Mouse (Mus musculus) gastrocnemius, postnatal 14 days (tissue): ENCODE measurements around the gene Egln2. TPM values are rescaled to one million over a fixed set of nuclear protein-coding genes. Genes with fewer than 3 reads are reported as not detected.
A peak's percentile ranks its signal among the peaks of the same experiment; 100 is the strongest.

Experiments used
- DNase-seq: peaks from one replicate; pipeline ENCODE4 v3.0.0; 2021; ENCODE audit warnings: mixed read lengths
- intact Hi-C: fragments of 180-260 bp; cut with DNase I; formaldehyde crosslinking; loops from one replicate; pipeline ENCODE4 v1.15.1; 2025; ENCODE audit warnings: low total_unique reads
- total RNA-seq, 2 experiments: library from RNA; stranded (reverse); gene quantifications; 2 replicates each; pipeline ENCODE4 v1.2.3; 2021

Egln2 gene
- total RNA-seq, 2 experiments from 2014 or later = 83.0 to 87.9 TPM

- intact Hi-C loops = no loop called here
- DNase-seq = peak; percentile 98
Measured at GRCm38 (mm10) chr7:27178324-27179216, 12.0 kb upstream of the Egln2 start, which contains the start of gene Rab4b. TSS of gene Rab4b (minus strand) at chr7:27178896.

GRCm38 (mm10) chr7:27177942-27178323 is 11.3 kb upstream of the Egln2 start:
- intact Hi-C loops = no loop called here

GRCm38 (mm10) chr7:27174896-27175295 is 8.3 kb upstream of the Egln2 start:
- intact Hi-C loops = no loop called here
- DNase-seq = no peak

More at GRCm38 (mm10) chr7:27177942-27178323, 11.3 kb upstream of the Egln2 start:
- DNase-seq = no peak

GRCm38 (mm10) chr7:27174496-27174895 is 7.9 kb upstream of the Egln2 start:
- DNase-seq = no peak
- intact Hi-C loops = no loop called here

- DNase-seq = no peak
- intact Hi-C loops = no loop called here
Measured at GRCm38 (mm10) chr7:27170981-27171380, 4.4 kb upstream of the Egln2 start.

GRCm38 (mm10) chr7:27168371-27168770 is 1.8 kb upstream of the Egln2 start:
- intact Hi-C loops = no loop called here
- no peak for DNase-seq

GRCm38 (mm10) chr7:27167475-27168094 is 983 bp upstream of the Egln2 start:
- intact Hi-C loops = no loop called here
- no peak for DNase-seq

GRCm38 (mm10) chr7:27166229-27166613 is 381 bp downstream of the Egln2 start:
- intact Hi-C loops = no loop called here
- DNase-seq = peak; percentile 91

- DNase-seq = no peak
- intact Hi-C loops = no loop called here
Measured at GRCm38 (mm10) chr7:27165696-27166095, 906 bp downstream of the Egln2 start.

- intact Hi-C loops = no loop called here
- DNase-seq = peak; percentile 45
Measured at GRCm38 (mm10) chr7:27165007-27165655, 1.5 kb downstream of the Egln2 start.

- DNase-seq = no peak
- intact Hi-C loops = no loop called here
Measured at GRCm38 (mm10) chr7:27164112-27164947, 2.3 kb downstream of the Egln2 start.

- intact Hi-C loops = no loop called here
Measured at GRCm38 (mm10) chr7:27163450-27163805, 3.2 kb downstream of the Egln2 start.

GRCm38 (mm10) chr7:27162780-27163449 is 3.7 kb downstream of the Egln2 start:
- intact Hi-C loops = no loop called here

More at GRCm38 (mm10) chr7:27163450-27163805, 3.2 kb downstream of the Egln2 start:
- no peak for DNase-seq

GRCm38 (mm10) chr7:27161744-27162143 is 4.9 kb downstream of the Egln2 start:
- no peak for DNase-seq
- intact Hi-C loops = no loop called here

More at GRCm38 (mm10) chr7:27162780-27163449, 3.7 kb downstream of the Egln2 start:
- DNase-seq = no peak

- DNase-seq = no peak
- intact Hi-C loops = no loop called here
Measured at GRCm38 (mm10) chr7:27160921-27161320, 5.7 kb downstream of the Egln2 start.

GRCm38 (mm10) chr7:27159882-27160281 is 6.7 kb downstream of the Egln2 start:
- intact Hi-C loops = no loop called here
- peak; percentile 89 for DNase-seq

GRCm38 (mm10) chr7:27159256-27159655 is 7.3 kb downstream of the Egln2 start:
- no peak for DNase-seq
- intact Hi-C loops = no loop called here

GRCm38 (mm10) chr7:27158171-27158570 is 8.4 kb downstream of the Egln2 start:
- intact Hi-C loops = no loop called here

GRCm38 (mm10) chr7:27156005-27156404 is 10.6 kb downstream of the Egln2 start:
- intact Hi-C loops = no loop called here
- no peak for DNase-seq

More at GRCm38 (mm10) chr7:27158171-27158570, 8.4 kb downstream of the Egln2 start:
- no peak for DNase-seq
